Mouse (Mus musculus): Measurements from ENCODE around the gene Map1s.

DNA sequence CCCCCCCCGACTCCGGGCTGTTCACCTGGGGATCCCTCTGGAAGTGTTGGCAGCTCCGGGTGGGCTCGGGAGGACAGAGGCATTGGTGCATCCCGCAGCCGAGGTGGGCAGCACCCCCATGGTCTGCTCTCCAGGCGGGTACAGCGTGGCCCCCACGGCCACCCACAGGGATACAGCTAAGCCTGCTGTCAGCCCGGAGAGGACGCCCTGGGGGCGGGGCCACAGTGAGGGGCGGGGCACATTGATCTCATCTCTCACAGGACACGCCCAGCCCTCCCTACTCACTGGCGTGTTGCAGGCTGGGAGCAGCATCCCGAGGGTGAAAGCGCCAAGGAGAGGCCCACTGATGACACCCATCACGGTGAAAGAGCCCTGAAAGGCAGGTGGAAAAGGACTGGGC, 18.1 kb upstream of the Map1s start:
- TF ChIP-seq CTCF (IDR thresholded peaks at IDR 0.05; ENCODE audit: low read depth), result no peak
- no peak for TF ChIP-seq EP300 (IDR thresholded peaks at IDR 0.05; ENCODE audit: low read depth)

All from liver, embryonic 14.5 days (tissue).